Mouse (Mus musculus) stomach, embryonic 16.5 days (tissue): ENCODE results near the gene Cflar. TPM values are rescaled to one million over a fixed set of nuclear protein-coding genes. Genes with fewer than 3 reads are reported as not detected.
"Not testable (repeated sequence)": the region's sequence is repeated elsewhere in the genome, so short reads cannot be mapped to it uniquely, and the experiment has no call there.

Source experiments
- ATAC-seq: fragments of 200-750 bp; cut with Nextera tagmentation; 2 replicates; pipeline ENCODE4 v1.8.0; 2017; ENCODE audit warnings: moderate number of reproducible peaks, moderate TSS enrichment; ENCODE audit not compliant: insufficient read depth, low FRiP score
- H3K27ac ChIP-seq: fragments of 300-500 bp; sonication (generic); 2 replicates; pipeline ENCODE4 v1.5.1; 2014; ENCODE audit warnings: low read length
- H3K27me3 ChIP-seq: fragments of 300-500 bp; sonication (generic); 2 replicates; pipeline ENCODE4 v1.6.1; 2014; ENCODE audit warnings: low read length, control low read depth, mixed read lengths; ENCODE audit not compliant: control insufficient read depth, insufficient read depth
- H3K36me3 ChIP-seq: fragments of 300-500 bp; sonication (generic); 2 replicates; pipeline ENCODE4 v1.6.1; 2014; ENCODE audit warnings: low read length; ENCODE audit not compliant: control insufficient read depth, insufficient read depth
- H3K4me1 ChIP-seq: fragments of 300-500 bp; sonication (generic); 2 replicates; pipeline ENCODE4 v1.6.1; 2014; ENCODE audit warnings: low read length, control low read depth, mixed read lengths; ENCODE audit not compliant: control insufficient read depth, insufficient read depth
- H3K4me2 ChIP-seq: fragments of 300-500 bp; sonication (generic); 2 replicates; pipeline ENCODE4 v1.6.1; 2014; ENCODE audit warnings: low read depth, low read length, mixed read lengths
- H3K4me3 ChIP-seq: fragments of 300-500 bp; sonication (generic); replicated peaks from 2 replicates; pipeline ENCODE4 v1.5.1; 2014; ENCODE audit warnings: mild to moderate bottlenecking, low read length
- H3K9ac ChIP-seq: fragments of 300-500 bp; sonication (generic); 2 replicates; pipeline ENCODE4 v1.6.1; 2014; ENCODE audit warnings: low read length
- H3K9me3 ChIP-seq: fragments of 300-500 bp; sonication (generic); replicated peaks from 2 replicates; pipeline ENCODE4 v1.6.1; 2016; ENCODE audit warnings: low read length, control low read depth; ENCODE audit not compliant: control insufficient read depth
- WGBS: fragments of 180-500 bp; shearing (Covaris S2); extraction: QIAGEN DNeasy Blood & Tissue Kit; methylation state at CpG from one replicate; pipeline ENCODE4 v1.1.7; 2014; 5-methylcytosine and 5-hydroxymethylcytosine counted together
- polyA plus RNA-seq: library from polyadenylated mRNA; unstranded; fragments of >200 nt; fragmentation: Nextera tagmentation; extraction: Ambion mirVana; gene quantifications from 2 replicates; pipeline ENCODE4 v1.2.1, GENCODE M21; 2015

Cflar gene
- polyA plus RNA-seq, 1 experiment from 2014 or later = 34.2 TPM

DNA sequence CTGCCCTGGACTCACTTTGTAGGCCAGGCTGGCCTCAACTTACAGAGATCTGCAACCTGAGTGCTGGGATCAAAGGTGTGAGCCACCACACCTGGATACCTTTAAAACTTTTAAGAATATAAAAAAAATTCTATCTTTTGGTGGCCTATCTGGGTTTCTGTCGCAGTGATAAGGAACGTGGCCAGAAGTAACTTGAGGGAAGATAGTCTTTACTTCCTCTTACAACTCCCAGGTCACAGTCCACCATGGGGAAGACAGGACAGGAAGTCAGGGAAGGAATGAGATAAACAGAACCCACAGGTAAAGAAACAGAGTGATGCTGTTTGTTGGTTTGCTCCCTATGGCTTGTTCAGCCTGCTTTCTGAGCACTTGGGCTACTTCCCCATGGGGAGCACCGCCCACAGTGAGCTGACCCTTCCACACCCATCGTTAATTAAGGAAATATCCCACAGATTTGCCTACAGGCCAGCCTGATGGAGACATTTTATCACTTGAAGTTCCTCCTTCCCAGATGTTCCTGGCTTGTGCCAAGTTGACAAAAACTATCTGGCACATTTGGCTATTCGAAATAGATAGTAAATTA is 10.6 kb upstream of the Cflar start:
- H3K4me2 ChIP-seq, H3K27ac ChIP-seq, H3K27me3 ChIP-seq, ATAC-seq, H3K9ac ChIP-seq, H3K9me3 ChIP-seq, H3K36me3 ChIP-seq, H3K4me3 ChIP-seq, H3K4me1 ChIP-seq: not testable (repeated sequence)
- WGBS = 74% methylated on average over 4 of the region's 5 CpGs

DNA sequence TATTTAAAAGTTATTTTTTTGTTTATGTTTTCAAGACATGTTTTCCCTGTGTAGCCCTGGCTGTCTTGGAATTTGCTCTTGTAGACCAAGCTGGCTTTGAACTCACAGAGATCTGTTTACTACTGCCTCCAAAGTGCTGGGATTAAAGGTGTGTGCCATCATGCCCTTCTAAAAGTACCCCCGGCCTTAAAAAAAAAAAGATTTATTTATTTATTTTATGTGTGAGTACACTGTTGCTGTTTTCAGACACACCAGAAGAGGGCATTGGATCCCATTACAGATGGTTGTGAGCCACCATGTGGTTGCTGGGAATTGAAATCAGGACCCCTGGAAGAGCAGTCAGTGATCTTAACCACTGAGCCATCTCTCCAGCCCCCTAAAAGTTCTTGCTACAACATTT is 1.3 kb upstream of the Cflar start:
- not testable (repeated sequence) for ATAC-seq, H3K4me2 ChIP-seq, H3K4me1 ChIP-seq, H3K4me3 ChIP-seq, H3K27ac ChIP-seq, H3K9ac ChIP-seq, H3K36me3 ChIP-seq, H3K9me3 ChIP-seq, H3K27me3 ChIP-seq
- 91% methylated on average over 1 of the region's 1 CpGs for WGBS

GRCm38 (mm10) chr1:58710711-58711364 is 470 bp upstream of the Cflar start:
- Histone ChIP-seq H3K9ac (peak overlapping the region; percentile 94), H3K36me3 (no peaks in the 10 kb centered on the region), H3K27me3 (no peaks in the 10 kb centered on the region), H3K9me3 (no peaks in the 10 kb centered on the region), H3K4me1 (peaks cover 5% of the 10 kb centered on the region; the same call in 1 of the 2 replicates), H3K4me3 (peak overlapping the region; percentile 72), H3K27ac (peak overlapping the region; percentile 100), H3K4me2 (peak overlapping the region; percentile 81)
- no peak for ATAC-seq
- 33% methylated on average over 10 of the region's 10 CpGs for WGBS

GRCm38 (mm10) chr1:58712076-58713061 is 1.1 kb downstream of the Cflar start:
- under 1% methylated on average over 17 of the region's 17 CpGs for WGBS
- Histone ChIP-seq H3K4me2 (peak overlapping the region; percentile 81), H3K27me3 (no peaks in the 10 kb centered on the region), H3K4me1 (peaks cover 5% of the 10 kb centered on the region; the same call in 1 of the 2 replicates), H3K9ac (peak overlapping the region; percentile 94), H3K4me3 (peak overlapping the region; percentile 72), H3K36me3 (no peaks in the 10 kb centered on the region), H3K9me3 (no peaks in the 10 kb centered on the region), H3K27ac (peak overlapping the region; percentile 100)
- peak; percentile 76 for ATAC-seq

- WGBS = 5% methylated on average over 31 of the region's 31 CpGs
- ATAC-seq = peak; percentile 27; the same call in 1 of the 2 replicates
Observed at GRCm38 (mm10) chr1:58713081-58713892, 2.0 kb downstream of the Cflar start.

DNA sequence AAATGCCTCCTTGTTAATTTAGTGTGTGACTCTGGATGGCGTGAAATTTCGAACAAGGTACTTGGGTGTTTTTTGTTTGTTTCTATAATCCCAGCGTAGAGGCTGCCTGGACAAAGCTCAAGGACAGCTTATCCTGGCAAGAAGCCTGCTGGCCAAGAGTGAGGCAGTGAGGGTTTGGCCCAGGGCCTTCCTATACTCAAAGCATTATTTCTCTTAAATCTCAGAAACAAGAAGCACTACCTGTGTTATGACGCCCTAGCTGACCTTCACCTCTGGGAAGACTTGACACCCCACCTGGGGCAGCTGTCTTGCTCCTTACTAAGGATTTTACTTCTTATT is 2.6 kb downstream of the Cflar start:
- no peaks in the 10 kb centered on the region for H3K27me3 ChIP-seq

More at GRCm38 (mm10) chr1:58713081-58713892, 2.0 kb downstream of the Cflar start:
- peak overlapping the region; percentile 72 for H3K4me3 ChIP-seq
- peak overlapping the region; percentile 86 for H3K9ac ChIP-seq
- no peaks in the 10 kb centered on the region for H3K27me3 ChIP-seq
- peaks cover 5% of the 10 kb centered on the region; the same call in 1 of the 2 replicates for H3K4me1 ChIP-seq
- H3K4me2 ChIP-seq = peak overlapping the region; percentile 81
- H3K36me3 ChIP-seq = no peaks in the 10 kb centered on the region; the same call in 1 of the 2 replicates
- no peaks in the 10 kb centered on the region for H3K9me3 ChIP-seq
- peak overlapping the region; percentile 100 for H3K27ac ChIP-seq

DNA sequence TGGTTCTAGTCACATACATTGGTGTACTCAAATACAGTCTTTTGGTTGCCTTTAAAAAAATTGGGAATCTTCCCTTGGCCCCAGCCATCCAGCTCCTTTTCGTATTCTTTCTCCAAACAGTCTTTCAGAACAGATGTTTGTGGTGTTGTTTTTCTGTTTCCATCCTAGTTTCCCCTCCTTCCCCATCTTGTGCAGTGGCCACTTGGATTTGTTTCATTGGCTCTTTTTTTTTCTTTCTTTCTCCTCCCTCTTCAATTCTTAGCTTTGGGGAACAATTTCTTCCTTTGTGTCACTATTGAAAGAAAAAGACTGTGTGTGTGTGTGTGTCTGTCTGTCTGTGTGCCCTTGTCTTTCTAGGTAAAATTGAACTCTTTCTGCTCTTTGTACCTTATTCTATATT is 3.1 kb downstream of the Cflar start:
- Histone ChIP-seq H3K9ac (peak overlapping the region; percentile 86), H3K27me3 (no peaks in the 10 kb centered on the region), H3K4me1 (peaks cover 8% of the 10 kb centered on the region; the same call in 1 of the 2 replicates), H3K4me2 (peak overlapping the region; percentile 81), H3K36me3 (no peaks in the 10 kb centered on the region; the same call in 1 of the 2 replicates), H3K9me3 (no peaks in the 10 kb centered on the region), H3K4me3 (peak overlapping the region; percentile 72), H3K27ac (peak overlapping the region; percentile 100; the same call in 1 of the 2 replicates)
- ATAC-seq = no peak
- 39% methylated on average over 1 of the region's 1 CpGs for WGBS

More for the DNA sequence above, 2.6 kb downstream of the Cflar start:
- Histone ChIP-seq H3K9ac (peak overlapping the region; percentile 86), H3K4me1 (peaks cover 5% of the 10 kb centered on the region; the same call in 1 of the 2 replicates), H3K4me3 (peak overlapping the region; percentile 72), H3K36me3 (no peaks in the 10 kb centered on the region; the same call in 1 of the 2 replicates), H3K9me3 (no peaks in the 10 kb centered on the region), H3K4me2 (peak overlapping the region; percentile 81), H3K27ac (peak overlapping the region; percentile 100)
- WGBS = 16% methylated on average over 4 of the region's 4 CpGs
- ATAC-seq = no peak

DNA sequence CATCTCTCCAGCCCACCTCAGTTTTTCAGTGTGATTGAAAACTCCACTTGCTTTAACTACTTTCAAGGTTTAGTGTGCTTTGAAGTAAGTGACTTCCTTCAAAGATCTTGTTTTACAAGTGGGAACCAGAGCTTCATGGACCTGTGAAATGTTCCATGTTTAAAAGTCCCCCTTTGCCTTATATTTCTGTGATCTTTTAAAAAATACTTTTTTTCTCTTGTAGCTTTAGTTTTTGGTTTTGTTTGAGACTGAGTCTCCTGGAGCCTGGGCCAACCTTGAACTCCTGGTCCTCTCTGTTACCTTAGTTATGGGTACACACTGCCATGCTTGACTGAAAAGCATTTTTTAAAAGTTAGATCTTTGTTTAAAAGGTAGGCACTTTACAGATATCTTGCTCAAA is 4.2 kb downstream of the Cflar start:
- no peak for ATAC-seq
- Histone ChIP-seq H3K27me3 (no peaks in the 10 kb centered on the region), H3K27ac (no peak overlapping the region), H3K9me3 (no peaks in the 10 kb centered on the region), H3K4me2 (no peak overlapping the region), H3K4me3 (no peak overlapping the region), H3K9ac (no peak overlapping the region), H3K36me3 (no peaks in the 10 kb centered on the region; the same call in 1 of the 2 replicates), H3K4me1 (peaks cover 8% of the 10 kb centered on the region; the same call in 1 of the 2 replicates)
